Mouse (Mus musculus): ENCODE measurements around the gene Trpm6. TPM values are rescaled to one million over a fixed set of nuclear protein-coding genes. Genes with fewer than 3 reads are reported as not detected.

Gene Trpm6
- total RNA-seq (2021) = under 1 TPM in 1 of 2 experiments, not detected in 1; 0.14 TPM
- polyA plus RNA-seq (2012; rRNA removed) = 0.01 TPM in 1 of 2 replicates, not detected in the other
- long read RNA-seq = 0 reads

- DNase-seq = peak; percentile 23
Observed at GRCm38 (mm10) chr19:18749598-18750339, at the start of gene Trpm6. Gene Trpm6, plus strand, starts transcription at chr19:18749983.

DNA sequence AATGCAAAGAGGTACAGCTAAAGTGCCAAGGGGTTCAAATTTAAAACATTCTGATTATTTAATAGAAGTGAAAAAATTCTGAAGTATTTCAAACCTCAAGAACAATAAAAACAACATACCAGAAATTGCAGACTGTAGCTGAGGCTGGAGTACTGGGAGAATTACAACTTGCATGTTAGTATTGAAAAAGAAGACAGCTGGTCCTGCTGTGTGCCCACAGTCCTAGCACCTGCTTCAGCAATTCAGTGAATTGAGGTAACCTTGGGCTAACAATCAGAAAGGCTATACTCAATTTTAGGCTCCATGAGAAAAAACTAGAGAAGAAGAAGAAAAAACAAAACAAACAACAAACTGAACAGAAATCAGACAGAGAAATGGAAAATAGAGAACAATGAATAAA is 41.7 kb upstream of the Trpm6 start:
- no peak for DNase-seq

DNA sequence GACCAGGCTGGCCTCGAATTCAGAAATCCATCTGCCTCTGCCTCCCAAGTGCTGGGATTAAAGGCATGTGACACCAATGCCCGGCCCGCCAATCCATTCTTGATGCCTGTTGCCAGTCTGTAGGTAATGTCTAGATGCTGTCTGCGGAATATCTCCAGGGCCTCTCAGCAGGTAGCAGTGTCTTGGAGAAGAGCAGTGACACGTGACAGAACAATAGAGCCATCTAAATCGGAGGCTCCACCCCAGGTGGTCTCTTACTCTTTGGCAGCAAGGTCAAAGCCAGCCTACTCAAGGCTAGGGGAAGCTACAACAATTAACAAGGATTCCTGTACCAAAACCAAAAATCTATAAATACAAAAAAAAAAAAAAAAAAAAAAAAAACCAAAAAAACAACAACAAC is 38.9 kb upstream of the Trpm6 start:
- DNase-seq = no peak

DNA sequence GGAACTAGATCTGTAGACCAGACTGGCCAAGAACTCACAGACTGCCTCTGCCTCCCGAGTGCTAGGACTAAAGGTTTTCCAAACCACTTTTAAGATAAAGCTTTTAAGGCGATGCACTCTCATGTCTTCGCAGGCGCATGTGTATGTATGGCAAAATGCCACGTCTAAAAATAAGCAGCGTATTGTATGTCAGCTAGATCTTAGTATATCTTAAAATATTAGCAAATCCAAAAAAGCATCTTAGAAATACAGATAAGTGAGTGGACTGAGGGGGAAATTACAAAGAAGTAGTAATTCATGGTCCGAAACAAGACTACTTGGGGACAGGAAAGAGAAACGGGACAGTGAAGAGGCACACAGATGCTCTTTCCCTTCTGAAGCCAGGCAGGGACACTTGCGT is 38.2 kb upstream of the Trpm6 start:
- DNase-seq = no peak

DNA sequence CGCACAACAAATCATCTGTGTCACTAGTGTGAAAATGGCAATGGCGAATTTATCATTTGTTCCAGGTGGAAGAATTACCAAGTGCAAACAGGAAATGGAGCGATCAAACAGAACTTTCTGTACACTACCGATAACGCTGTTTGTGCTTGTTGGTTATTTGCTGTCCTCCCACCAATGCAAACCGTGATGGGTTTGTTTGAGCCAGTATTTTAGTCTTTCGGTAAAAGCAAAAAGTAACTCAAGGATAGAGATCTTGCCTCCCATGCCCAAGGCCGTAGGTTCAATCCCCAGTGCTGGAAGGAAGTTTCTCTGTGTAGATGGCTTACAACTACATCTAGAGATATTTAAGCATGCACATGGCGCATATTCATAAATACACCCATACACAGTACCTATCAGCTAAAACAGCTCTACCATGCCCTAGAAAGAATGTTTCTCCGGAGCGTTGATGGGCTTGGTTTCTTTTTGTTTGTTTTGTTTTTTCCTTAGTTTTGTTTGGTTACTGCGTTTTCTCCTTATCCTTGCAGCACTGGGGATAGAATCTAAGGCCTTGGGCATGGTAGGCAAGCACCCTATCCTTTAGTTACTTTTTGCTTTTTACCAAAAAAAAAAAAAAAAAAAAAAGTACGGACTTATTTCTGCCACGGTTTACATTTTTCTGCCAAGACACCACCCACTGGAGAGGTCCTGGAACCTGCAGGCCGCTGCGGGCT is 37.5 kb upstream of the Trpm6 start:
- no peak for DNase-seq

DNA sequence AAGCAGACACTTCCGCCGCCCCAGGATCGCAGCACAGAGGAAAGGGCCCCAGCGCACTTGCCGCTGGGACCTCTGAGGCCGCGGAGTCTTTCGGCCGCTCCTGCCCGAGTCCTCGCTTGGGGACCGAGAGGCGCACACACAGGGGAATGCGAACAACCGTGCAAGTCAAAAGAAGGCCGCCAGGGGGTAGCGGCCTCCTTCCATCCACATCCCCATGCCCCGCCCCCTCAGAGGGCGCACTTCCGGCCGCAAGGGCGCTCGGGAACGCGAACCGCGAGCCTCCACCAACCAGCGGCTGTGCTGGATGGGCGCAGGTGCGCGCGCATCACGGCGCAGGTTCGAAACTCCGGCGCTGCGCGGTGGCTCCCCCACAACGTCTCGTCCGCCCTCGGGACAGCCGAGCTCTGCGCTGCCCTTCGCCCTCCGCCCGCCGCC is 36.9 kb upstream of the Trpm6 start, which contains the start of gene D030056L22Rik:
D030056L22Rik (plus strand) TSS at position 328 of the 435 bp plus-strand sequence.
- peak; percentile 99 for DNase-seq

DNA sequence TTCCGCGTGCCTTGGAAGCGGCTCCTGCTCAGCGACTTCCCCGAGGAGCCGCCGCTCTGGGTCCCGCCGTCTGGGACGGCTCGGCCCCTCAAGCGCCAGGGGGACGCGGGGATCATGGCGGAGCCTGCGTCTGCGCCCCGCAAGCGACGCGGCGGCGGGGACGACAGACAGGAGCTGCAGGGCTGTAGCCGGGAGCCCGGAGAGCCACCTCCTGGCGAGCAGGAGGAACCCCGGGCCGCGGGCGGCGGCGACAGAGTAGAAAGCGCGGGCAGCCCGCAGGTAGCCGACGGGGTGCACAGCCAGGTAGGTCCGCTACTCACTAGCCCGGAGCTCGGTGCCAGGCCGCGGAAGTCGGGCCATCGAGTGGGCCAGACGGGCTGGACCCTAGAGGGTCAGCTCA is 36.4 kb upstream of the Trpm6 start:
- peak; percentile 61 for DNase-seq

DNA sequence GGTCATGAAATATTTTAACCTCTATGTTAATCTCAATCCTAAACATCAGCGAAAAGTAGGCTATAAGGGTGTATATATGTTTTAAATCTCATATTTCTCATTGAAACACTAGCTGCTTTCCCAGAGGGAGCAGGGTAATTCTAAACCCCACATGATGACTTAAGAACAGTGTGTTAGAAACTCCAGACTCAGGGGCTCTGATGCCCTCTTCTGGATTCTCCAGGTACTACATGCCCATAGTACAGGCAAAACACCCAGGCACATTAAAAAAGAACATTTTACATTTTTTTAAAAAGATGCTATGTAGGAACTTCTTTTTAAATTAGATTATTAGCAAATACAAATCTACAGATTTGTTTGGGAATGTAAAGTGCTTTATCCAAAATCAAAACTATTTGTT is 33.4 kb upstream of the Trpm6 start:
- DNase-seq = peak; percentile 45

DNA sequence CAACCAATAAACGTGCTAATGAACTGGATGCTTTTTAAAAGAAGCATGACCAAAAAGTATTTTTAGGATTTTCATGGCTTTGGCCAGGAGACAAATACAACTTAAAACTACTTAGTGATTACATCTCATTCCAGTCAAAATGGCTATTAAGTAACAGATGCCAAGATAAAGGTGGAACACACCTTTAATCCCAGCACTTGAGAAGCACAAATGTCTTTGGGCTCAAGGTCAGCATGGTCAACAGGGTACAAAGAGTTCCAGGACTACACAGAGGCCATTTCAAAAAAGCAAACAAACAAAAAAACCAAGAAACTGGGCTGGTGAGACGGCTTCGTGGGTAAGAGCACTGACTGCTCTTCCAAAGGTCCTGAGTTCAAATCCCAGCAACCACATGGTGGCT is 29.4 kb upstream of the Trpm6 start:
- no peak for DNase-seq

DNA sequence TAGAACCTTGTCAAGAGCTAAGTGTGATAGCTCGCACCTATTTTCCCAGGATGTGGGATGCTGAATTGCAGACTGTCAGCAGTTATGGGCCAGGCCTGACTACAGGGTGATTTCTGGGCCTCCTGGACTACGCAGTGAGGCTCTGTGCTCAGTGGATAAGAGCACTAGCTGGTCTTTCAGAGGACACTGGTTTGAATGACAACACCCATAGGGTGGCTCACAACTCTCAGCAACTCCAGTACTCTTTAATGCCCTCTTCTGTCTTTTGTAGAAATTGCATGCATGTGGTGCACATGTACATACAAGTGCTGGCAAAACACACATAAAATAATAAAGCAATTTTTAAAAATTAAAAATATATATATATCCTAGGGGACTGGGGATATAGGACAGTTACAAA is 24.6 kb upstream of the Trpm6 start:
- DNase-seq = no peak

- no peak for DNase-seq
Observed at GRCm38 (mm10) chr19:18730255-18730654, 19.5 kb upstream of the Trpm6 start.

DNA sequence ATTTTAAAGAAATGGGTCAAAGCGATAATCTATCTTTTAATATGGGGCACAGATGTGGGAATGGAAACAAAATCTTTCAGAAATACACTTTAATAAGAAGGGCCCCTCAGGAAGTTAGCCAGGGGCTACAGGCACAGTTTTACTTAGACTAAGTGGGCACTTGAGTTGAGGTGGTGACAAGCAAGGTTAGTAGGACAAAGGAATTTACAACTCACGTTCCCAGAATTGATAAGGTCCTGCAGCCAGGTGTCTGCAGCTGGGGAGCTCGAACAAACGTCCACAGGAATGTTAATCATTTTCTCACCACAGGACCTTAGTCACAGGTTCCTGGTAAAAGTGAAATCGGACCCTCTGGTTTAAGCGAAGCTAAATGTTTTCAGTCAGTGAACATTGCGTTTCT is 18.7 kb upstream of the Trpm6 start:
- DNase-seq = no peak

DNA sequence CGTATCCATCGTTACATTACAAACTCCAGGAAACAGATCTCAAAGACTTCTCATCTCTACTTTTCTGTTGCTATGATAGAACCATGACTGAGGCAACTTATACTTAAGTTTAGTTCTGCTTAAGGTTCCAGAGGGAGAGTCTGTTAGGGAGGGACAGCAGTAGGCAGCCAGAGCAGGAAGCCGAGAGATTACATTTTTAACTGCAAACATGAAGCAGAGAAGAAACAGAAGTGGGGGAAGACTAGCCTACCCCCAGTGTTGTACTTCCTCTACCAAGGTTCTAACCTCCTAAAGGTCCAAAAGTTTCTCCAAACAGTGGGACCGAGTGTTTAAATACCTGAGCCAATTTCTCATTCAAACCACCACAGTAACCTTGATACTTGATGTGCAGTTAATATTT is 13.9 kb upstream of the Trpm6 start:
- DNase-seq = no peak

DNA sequence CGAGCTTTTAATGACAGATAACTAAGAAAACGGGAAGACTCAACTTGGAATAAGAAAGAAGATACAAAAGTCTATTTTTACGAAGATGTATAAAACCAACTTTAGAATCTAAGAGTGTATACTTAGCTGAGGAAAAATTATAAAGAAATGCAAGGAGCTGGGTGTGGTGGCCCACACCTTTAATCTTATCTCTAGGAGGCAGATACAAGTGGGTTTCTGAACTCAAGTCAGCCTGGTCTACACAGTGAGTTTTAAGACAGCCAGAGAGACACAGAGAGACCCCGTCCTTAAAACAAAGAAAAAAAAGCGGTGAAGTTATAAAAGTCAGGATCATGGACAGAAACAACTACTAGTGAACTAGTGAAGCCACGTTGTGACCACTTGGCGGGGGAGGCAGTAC is 10.6 kb upstream of the Trpm6 start:
- no peak for DNase-seq

GRCm38 (mm10) chr19:18743946-18744345 is 5.8 kb upstream of the Trpm6 start:
- peak; percentile 1 for DNase-seq

- DNase-seq = no peak
Observed at GRCm38 (mm10) chr19:18746576-18747340, 3.0 kb upstream of the Trpm6 start.

GRCm38 (mm10) chr19:18747379-18747778 is 2.4 kb upstream of the Trpm6 start:
- DNase-seq = no peak

DNA sequence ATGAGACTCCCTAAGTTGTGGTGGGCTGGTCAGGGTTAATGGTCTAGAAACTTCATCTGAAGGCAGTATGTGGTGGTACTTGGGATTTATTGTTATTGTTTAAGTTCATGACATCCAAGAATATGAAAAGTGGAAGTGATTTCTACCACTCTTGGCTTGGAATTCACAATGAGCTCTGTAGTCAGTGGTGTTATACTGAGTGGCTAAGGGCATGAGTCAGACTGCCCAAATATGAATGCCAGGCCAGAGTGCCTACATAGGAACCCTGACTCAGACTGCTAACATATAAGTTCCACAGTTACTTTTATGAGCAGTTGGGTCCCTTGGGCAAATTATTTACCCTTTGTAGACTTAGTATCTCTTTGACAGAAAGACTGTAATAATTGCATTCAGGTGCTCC is 7.4 kb downstream of the Trpm6 start:
- DNase-seq = no peak

GRCm38 (mm10) chr19:18757706-18758105 is 7.9 kb downstream of the Trpm6 start:
- no peak for DNase-seq

GRCm38 (mm10) chr19:18758269-18758668 is 8.5 kb downstream of the Trpm6 start:
- DNase-seq = no peak

DNA sequence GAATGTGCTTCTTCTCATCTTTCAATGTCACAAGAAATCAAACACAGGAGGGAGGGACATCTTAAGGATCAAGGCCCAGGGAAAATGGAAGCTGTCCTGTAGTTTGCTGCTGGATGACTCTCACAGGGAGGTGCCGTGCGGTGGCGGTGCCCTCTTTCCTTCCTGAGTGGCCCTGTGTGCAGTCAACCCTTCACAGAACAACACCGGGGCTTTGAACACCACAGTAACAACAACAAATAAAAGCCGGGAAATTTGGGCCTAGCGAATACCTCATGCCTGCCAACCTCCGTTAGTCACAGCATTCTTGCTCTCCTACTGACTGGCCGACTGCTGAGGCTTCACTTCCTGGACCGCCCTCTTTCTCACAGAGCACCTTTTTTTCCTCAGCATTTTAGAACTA is 9.1 kb downstream of the Trpm6 start:
- DNase-seq = peak; percentile 5

- DNase-seq = no peak
Observed at GRCm38 (mm10) chr19:18766399-18766798, 16.6 kb downstream of the Trpm6 start.

DNA sequence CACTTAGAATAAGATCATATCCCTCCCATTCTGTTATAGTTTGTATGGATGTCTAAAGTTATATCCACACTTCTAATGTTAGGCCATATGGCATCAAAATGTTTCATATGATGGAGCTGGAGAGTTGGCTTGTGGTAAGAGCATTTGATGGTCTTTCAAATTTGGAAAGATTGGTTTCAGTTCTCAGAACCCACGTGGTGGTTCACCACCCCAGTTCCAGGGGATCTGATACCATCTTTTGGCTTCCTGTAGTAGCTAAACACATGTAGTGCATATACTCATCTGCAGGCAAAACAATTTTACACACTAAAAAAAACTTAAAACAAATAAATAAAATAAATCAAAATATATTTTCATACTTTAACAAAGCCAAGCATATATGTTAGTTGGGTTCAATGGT is 21.3 kb downstream of the Trpm6 start:
- no peak for DNase-seq
